Mouse (Mus musculus) heart, embryonic 16.5 days (tissue): ENCODE results near the gene Lrrc23. TPM values are rescaled to one million over a fixed set of nuclear protein-coding genes. Genes with fewer than 3 reads are reported as not detected.

Experiments
- ATAC-seq: fragments of 200-750 bp; cut with Nextera tagmentation; replicated peaks from 2 replicates; pipeline ENCODE4 v1.8.0; 2017; ENCODE audit warnings: moderate number of reproducible peaks; ENCODE audit not compliant: insufficient read depth, low FRiP score; ENCODE audit errors: extremely low read depth
- H3K27ac ChIP-seq: fragments of 300-500 bp; sonication (generic); 2 replicates; pipeline ENCODE4 v1.5.1; 2014; ENCODE audit warnings: mild to moderate bottlenecking, low read length, control low read depth, moderate library complexity
- H3K27me3 ChIP-seq: fragments of 300-500 bp; sonication (generic); 2 replicates; pipeline ENCODE4 v1.6.1; 2014; ENCODE audit warnings: low read length, mixed read lengths; ENCODE audit not compliant: control insufficient read depth, insufficient read depth
- H3K36me3 ChIP-seq: fragments of 300-500 bp; sonication (generic); 2 replicates; pipeline ENCODE4 v1.6.1; 2014; ENCODE audit not compliant: control insufficient read depth, insufficient read depth
- H3K4me1 ChIP-seq: fragments of 300-500 bp; sonication (generic); 2 replicates; pipeline ENCODE4 v1.6.1; 2014; ENCODE audit warnings: low read length, mixed read lengths; ENCODE audit not compliant: control insufficient read depth, insufficient read depth
- H3K4me2 ChIP-seq: fragments of 300-500 bp; sonication (generic); 2 replicates; pipeline ENCODE4 v1.6.1; 2014; ENCODE audit warnings: low read depth, mild to moderate bottlenecking, control low read depth, low read length
- H3K4me3 ChIP-seq: fragments of 300-500 bp; sonication (generic); 2 replicates; pipeline ENCODE4 v1.5.1; 2014; ENCODE audit warnings: mild to moderate bottlenecking, control low read depth, low read length
- H3K9ac ChIP-seq: fragments of 300-500 bp; sonication (generic); 2 replicates; pipeline ENCODE4 v1.6.1; 2014; ENCODE audit warnings: low read length, control low read depth
- H3K9me3 ChIP-seq: fragments of 300-500 bp; sonication (generic); replicated peaks from 2 replicates; pipeline ENCODE4 v1.6.1; 2016; ENCODE audit warnings: low read length; ENCODE audit not compliant: control insufficient read depth
- WGBS: fragments of 180-500 bp; shearing (Covaris S2); extraction: QIAGEN DNeasy Blood & Tissue Kit; methylation state at CpG from one replicate; pipeline ENCODE4 v1.1.7; 2014; 5-methylcytosine and 5-hydroxymethylcytosine counted together
- polyA plus RNA-seq: library from polyadenylated mRNA; unstranded; fragments of >200 nt; fragmentation: Nextera tagmentation; extraction: Ambion mirVana; gene quantifications from 2 replicates; pipeline ENCODE4 v1.2.1, GENCODE M21; 2015

Gene Lrrc23
- polyA plus RNA-seq, 1 experiment from 2014 or later, result 2.5 TPM

GRCm38 (mm10) chr6:124809775-124810538 is 30.4 kb upstream of the Lrrc23 start:
- no peaks in the 10 kb centered on the region for H3K9me3 ChIP-seq
- no peak for ATAC-seq
- no peaks in the 10 kb centered on the region for H3K27me3 ChIP-seq
- peak overlapping the region; percentile 100 for H3K4me2 ChIP-seq
- H3K36me3 ChIP-seq, result peaks cover 18% of the 10 kb centered on the region
- 41% methylated on average over 14 of the region's 14 CpGs for WGBS
- peak overlapping the region; percentile 92 for H3K9ac ChIP-seq
- H3K4me3 ChIP-seq, result peak overlapping the region; percentile 79
- peak overlapping the region; percentile 92 for H3K27ac ChIP-seq
- peaks cover 65% of the 10 kb centered on the region for H3K4me1 ChIP-seq

- peak overlapping the region; percentile 79 for H3K4me3 ChIP-seq
Observed at GRCm38 (mm10) chr6:124809052-124809774, 29.7 kb upstream of the Lrrc23 start.

GRCm38 (mm10) chr6:124808358-124809012 is 29.0 kb upstream of the Lrrc23 start, which contains the start of gene Spsb2:
Gene Spsb2 (plus strand): TSS chr6:124808661.
- Histone ChIP-seq H3K4me1 (peaks cover 59% of the 10 kb centered on the region), H3K4me2 (peak within 1 kb of the TSS; percentile 100), H3K9ac (peak within 1 kb of the TSS; percentile 92)

More at GRCm38 (mm10) chr6:124809052-124809774, 29.7 kb upstream of the Lrrc23 start:
- 0 out of 2 replicates have a peak, but pooled peaks have one; percentile 20 for ATAC-seq
- under 1% methylated on average over 35 of the region's 35 CpGs for WGBS
- Histone ChIP-seq H3K27ac (peak overlapping the region; percentile 92), H3K9me3 (no peaks in the 10 kb centered on the region), H3K4me1 (peaks cover 59% of the 10 kb centered on the region), H3K36me3 (peaks cover 18% of the 10 kb centered on the region), H3K27me3 (no peaks in the 10 kb centered on the region), H3K4me2 (peak overlapping the region; percentile 100), H3K9ac (peak overlapping the region; percentile 92)

GRCm38 (mm10) chr6:124807986-124808357 is 28.4 kb upstream of the Lrrc23 start:
- H3K4me1 ChIP-seq, result peaks cover 58% of the 10 kb centered on the region
- peak overlapping the region; percentile 92 for H3K9ac ChIP-seq

More at GRCm38 (mm10) chr6:124808358-124809012, 29.0 kb upstream of the Lrrc23 start, which contains the start of gene Spsb2:
- Histone ChIP-seq H3K27me3 (no peaks in the 10 kb centered on the region), H3K4me3 (peak within 1 kb of the TSS; percentile 79), H3K9me3 (no peaks in the 10 kb centered on the region), H3K36me3 (peaks cover 18% of the 10 kb centered on the region), H3K27ac (peak within 1 kb of the TSS; percentile 92)
- peak; percentile 43 for ATAC-seq
- 4% methylated on average over 29 of the region's 29 CpGs for WGBS

GRCm38 (mm10) chr6:124807366-124807765 is 27.8 kb upstream of the Lrrc23 start:
- H3K9me3 ChIP-seq, result no peaks in the 10 kb centered on the region
- H3K36me3 ChIP-seq, result peaks cover 18% of the 10 kb centered on the region
- no peaks in the 10 kb centered on the region for H3K27me3 ChIP-seq
- ATAC-seq, result no peak
- H3K27ac ChIP-seq, result peak overlapping the region; percentile 18; the same call in 1 of the 2 replicates
- H3K9ac ChIP-seq, result peak overlapping the region; percentile 26; the same call in 1 of the 2 replicates
- H3K4me3 ChIP-seq, result no peak overlapping the region
- no peak overlapping the region for H3K4me2 ChIP-seq
- peaks cover 55% of the 10 kb centered on the region for H3K4me1 ChIP-seq
- WGBS, result 47% methylated on average over 4 of the region's 4 CpGs

More at GRCm38 (mm10) chr6:124807986-124808357, 28.4 kb upstream of the Lrrc23 start:
- Histone ChIP-seq H3K27ac (peak overlapping the region; percentile 92), H3K4me2 (peak overlapping the region; percentile 100), H3K9me3 (no peaks in the 10 kb centered on the region), H3K27me3 (no peaks in the 10 kb centered on the region), H3K4me3 (peak overlapping the region; percentile 79), H3K36me3 (peaks cover 18% of the 10 kb centered on the region)
- 65% methylated on average over 6 of the region's 6 CpGs for WGBS
- no peak for ATAC-seq

GRCm38 (mm10) chr6:124806446-124807140 is 27.1 kb upstream of the Lrrc23 start:
- 79% methylated on average over 7 of the region's 7 CpGs for WGBS
- peaks cover 11% of the 10 kb centered on the region for H3K36me3 ChIP-seq
- no peaks in the 10 kb centered on the region for H3K9me3 ChIP-seq
- peak overlapping the region; percentile 90 for H3K4me2 ChIP-seq
- peak overlapping the region; percentile 92 for H3K27ac ChIP-seq
- H3K27me3 ChIP-seq, result no peaks in the 10 kb centered on the region
- no peak for ATAC-seq
- H3K9ac ChIP-seq, result peak overlapping the region; percentile 72
- peak overlapping the region; percentile 61 for H3K4me3 ChIP-seq
- H3K4me1 ChIP-seq, result peaks cover 47% of the 10 kb centered on the region

GRCm38 (mm10) chr6:124805341-124806321 is 26.1 kb upstream of the Lrrc23 start:
- Histone ChIP-seq H3K9ac (peak overlapping the region; percentile 72), H3K27ac (peak overlapping the region; percentile 92), H3K4me1 (peaks cover 43% of the 10 kb centered on the region), H3K4me3 (peak overlapping the region; percentile 61), H3K4me2 (peak overlapping the region; percentile 90), H3K9me3 (no peaks in the 10 kb centered on the region), H3K36me3 (peaks cover 6% of the 10 kb centered on the region), H3K27me3 (no peaks in the 10 kb centered on the region)
- WGBS, result 3% methylated on average over 34 of the region's 34 CpGs
- peak; percentile 77 for ATAC-seq
